Mouse (Mus musculus) hindbrain, embryonic 12.5 days (tissue): ENCODE data around the gene Bag3. TPM values are rescaled to one million over a fixed set of nuclear protein-coding genes. Genes with fewer than 3 reads are reported as not detected.

ENCODE experiments used
- ATAC-seq: fragments of 200-750 bp; cut with Nextera tagmentation; 2 replicates; pipeline ENCODE4 v1.8.0; 2017; ENCODE audit warnings: moderate TSS enrichment; ENCODE audit not compliant: low FRiP score
- H3K27ac ChIP-seq: fragments of 300-500 bp; sonication (generic); 2 replicates; pipeline ENCODE4 v1.5.1; 2016; ENCODE audit warnings: mild to moderate bottlenecking
- H3K27me3 ChIP-seq: fragments of 300-500 bp; sonication (generic); 2 replicates; pipeline ENCODE4 v1.6.1; 2016; ENCODE audit warnings: mild to moderate bottlenecking
- H3K36me3 ChIP-seq: fragments of 300-500 bp; sonication (generic); 2 replicates; pipeline ENCODE4 v1.6.1; 2016; ENCODE audit warnings: mild to moderate bottlenecking
- H3K4me1 ChIP-seq: fragments of 300-500 bp; sonication (generic); 2 replicates; pipeline ENCODE4 v1.6.1; 2016
- H3K4me2 ChIP-seq: fragments of 300-500 bp; sonication (generic); replicated peaks from 2 replicates; pipeline ENCODE4 v1.6.1; 2016; ENCODE audit warnings: mild to moderate bottlenecking
- H3K4me3 ChIP-seq: fragments of 300-500 bp; sonication (generic); 2 replicates; pipeline ENCODE4 v1.5.1; 2016; ENCODE audit warnings: mild to moderate bottlenecking
- H3K9ac ChIP-seq: fragments of 300-500 bp; sonication (generic); 2 replicates; pipeline ENCODE4 v1.6.1; 2016; ENCODE audit warnings: mild to moderate bottlenecking, moderate library complexity
- H3K9me3 ChIP-seq: fragments of 300-500 bp; sonication (generic); replicated peaks from 2 replicates; pipeline ENCODE4 v1.6.1; 2016; ENCODE audit warnings: mild to moderate bottlenecking
- WGBS: fragments of 180-500 bp; shearing (Covaris S2); methylation state at CpG from one replicate; pipeline ENCODE4 v1.1.7; 2016; 5-methylcytosine and 5-hydroxymethylcytosine counted together
- polyA plus RNA-seq: library from polyadenylated mRNA; unstranded; fragments of >200 nt; fragmentation: Nextera tagmentation; extraction: Ambion mirVana; gene quantifications from 2 replicates; pipeline ENCODE4 v1.2.1, GENCODE M21; 2016

The Bag3 gene
- polyA plus RNA-seq, 1 experiment from 2014 or later, result 6.4 TPM

- no peaks in the 10 kb centered on the region for H3K36me3 ChIP-seq
- H3K27ac ChIP-seq, result no peak overlapping the region
- ATAC-seq, result no peak
- H3K4me3 ChIP-seq, result peak overlapping the region; percentile 47
- H3K4me1 ChIP-seq, result peaks cover 22% of the 10 kb centered on the region
- peaks cover 28% of the 10 kb centered on the region for H3K27me3 ChIP-seq
- no peak overlapping the region for H3K9ac ChIP-seq
- peak overlapping the region; percentile 77 for H3K4me2 ChIP-seq
- WGBS, result 86% methylated on average over 3 of the region's 3 CpGs
- H3K9me3 ChIP-seq, result no peaks in the 10 kb centered on the region
Measured at GRCm38 (mm10) chr7:128524641-128525040, 1.2 kb downstream of the Bag3 start.

DNA sequence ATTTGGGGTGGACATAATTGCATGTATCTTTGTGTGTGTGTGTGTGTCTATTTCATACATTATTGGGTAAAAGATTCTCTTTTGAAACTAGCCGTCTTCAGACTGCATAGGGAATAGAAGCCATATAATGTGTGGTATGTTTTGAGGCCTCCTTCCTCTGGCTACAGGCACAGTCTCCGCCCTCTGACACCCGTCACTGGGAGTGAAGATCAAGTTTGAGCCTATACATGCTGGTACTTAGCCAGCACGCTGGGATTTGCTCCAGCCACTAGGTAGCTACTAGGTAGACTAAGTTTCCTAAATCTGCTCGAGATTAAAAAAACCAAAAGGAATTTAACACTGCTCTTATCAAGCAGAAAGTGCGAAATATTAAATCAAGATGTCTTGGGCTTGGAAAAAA lies 3.2 kb downstream of the Bag3 start:
- Histone ChIP-seq H3K27ac (no peak overlapping the region), H3K27me3 (peaks cover 28% of the 10 kb centered on the region), H3K4me1 (peaks cover 39% of the 10 kb centered on the region), H3K4me2 (no peak overlapping the region), H3K9ac (no peak overlapping the region), H3K4me3 (no peak overlapping the region), H3K36me3 (no peaks in the 10 kb centered on the region), H3K9me3 (no peaks in the 10 kb centered on the region)
- WGBS, result 76% methylated on average over 6 of the region's 6 CpGs
- no peak for ATAC-seq

DNA sequence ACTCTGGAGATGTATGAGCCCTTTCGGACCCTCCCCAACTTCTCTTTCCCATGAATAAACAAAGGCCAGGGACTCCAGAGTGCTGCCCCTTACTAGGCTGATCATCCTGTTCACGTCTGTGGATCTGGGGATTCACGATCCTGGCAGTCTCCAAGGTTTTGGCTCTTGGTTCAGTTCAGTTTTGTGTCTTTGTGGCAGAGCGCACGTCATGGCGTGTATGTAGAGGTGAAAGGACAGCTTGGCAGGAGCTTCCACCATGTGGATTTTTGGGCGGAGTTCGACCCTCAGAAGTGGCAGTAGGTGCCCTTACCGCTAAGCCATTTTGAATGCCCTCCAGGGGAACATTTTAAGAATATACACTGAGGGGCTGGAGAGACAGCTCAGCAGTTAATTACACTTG lies 5.2 kb downstream of the Bag3 start:
- no peak for ATAC-seq
- Histone ChIP-seq H3K4me2 (no peak overlapping the region), H3K4me3 (no peak overlapping the region), H3K9ac (no peak overlapping the region), H3K36me3 (no peaks in the 10 kb centered on the region), H3K27me3 (peaks cover 11% of the 10 kb centered on the region), H3K4me1 (peaks cover 49% of the 10 kb centered on the region), H3K27ac (no peak overlapping the region), H3K9me3 (no peaks in the 10 kb centered on the region)
- WGBS, result 82% methylated on average over 9 of the region's 9 CpGs

DNA sequence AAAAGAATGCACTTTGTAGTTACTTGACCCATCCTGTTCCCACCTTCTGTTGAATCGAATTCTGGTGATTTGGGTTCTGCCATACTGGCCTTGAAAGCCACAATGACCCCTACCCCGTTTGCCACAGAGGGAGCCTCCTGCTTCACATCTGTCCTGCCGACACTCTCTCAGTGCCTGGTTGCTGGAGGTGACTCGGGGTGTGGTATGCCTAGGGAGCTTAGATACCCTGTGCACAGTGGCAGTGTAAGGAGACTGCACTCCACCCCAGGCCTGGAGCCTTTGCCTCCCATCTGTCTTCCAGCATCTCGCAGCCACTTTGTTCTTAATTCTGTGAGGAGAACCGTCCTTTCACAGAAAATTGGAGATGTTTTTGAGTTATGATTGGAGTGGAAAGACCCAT lies 5.7 kb downstream of the Bag3 start:
- Histone ChIP-seq H3K9me3 (no peaks in the 10 kb centered on the region), H3K4me1 (peaks cover 45% of the 10 kb centered on the region), H3K9ac (no peak overlapping the region; the same call in 1 of the 2 replicates), H3K4me3 (no peak overlapping the region), H3K4me2 (0 out of 2 replicates have a peak overlapping the region, but pooled peaks have one; percentile 4), H3K27me3 (peaks cover 6% of the 10 kb centered on the region), H3K27ac (peak overlapping the region; percentile 78), H3K36me3 (no peaks in the 10 kb centered on the region)
- 58% methylated on average over 6 of the region's 6 CpGs for WGBS
- ATAC-seq, result no peak

DNA sequence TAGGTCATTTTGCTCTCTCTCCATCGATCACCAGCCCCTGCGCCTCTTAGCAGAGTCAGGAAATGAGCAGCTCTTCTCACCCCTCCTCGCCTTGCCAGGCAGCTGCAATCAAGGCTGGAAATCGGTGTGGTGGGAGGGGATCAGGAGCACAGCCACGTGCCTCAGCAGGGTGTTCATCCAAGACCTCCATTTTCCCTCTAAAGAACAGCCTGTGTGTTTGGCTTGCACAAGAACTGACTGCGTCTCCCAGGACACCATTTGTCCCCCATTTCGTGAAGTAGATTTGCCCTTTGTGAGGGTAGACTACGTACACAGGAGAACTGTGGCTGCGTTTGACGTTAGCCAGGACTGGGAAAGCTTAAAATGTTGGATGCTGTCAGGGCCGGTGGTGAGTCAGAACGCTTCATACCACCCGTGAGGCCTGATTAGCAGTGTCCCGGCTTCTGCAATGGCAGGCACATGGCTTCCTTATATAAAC lies 6.2 kb downstream of the Bag3 start:
- Histone ChIP-seq H3K9ac (no peak overlapping the region), H3K27ac (peak overlapping the region; percentile 78), H3K4me3 (no peak overlapping the region), H3K36me3 (no peaks in the 10 kb centered on the region), H3K4me1 (peaks cover 43% of the 10 kb centered on the region), H3K4me2 (0 out of 2 replicates have a peak overlapping the region, but pooled peaks have one; percentile 4), H3K9me3 (no peaks in the 10 kb centered on the region), H3K27me3 (peaks cover 2% of the 10 kb centered on the region)
- 52% methylated on average over 14 of the region's 14 CpGs for WGBS
- ATAC-seq, result peak; percentile 42; the same call in 1 of the 2 replicates

- peak overlapping the region; percentile 32; the same call in 1 of the 2 replicates for H3K9ac ChIP-seq
- H3K36me3 ChIP-seq, result no peaks in the 10 kb centered on the region
- H3K4me3 ChIP-seq, result no peak overlapping the region
- no peaks in the 10 kb centered on the region for H3K27me3 ChIP-seq
- H3K4me2 ChIP-seq, result peak overlapping the region; percentile 19
- peaks cover 55% of the 10 kb centered on the region for H3K4me1 ChIP-seq
- no peaks in the 10 kb centered on the region for H3K9me3 ChIP-seq
- WGBS, result 13% methylated on average over 11 of the region's 11 CpGs
- peak overlapping the region; percentile 50 for H3K27ac ChIP-seq
- ATAC-seq, result peak; percentile 44; the same call in 1 of the 2 replicates
Measured at GRCm38 (mm10) chr7:128531031-128531430, 7.6 kb downstream of the Bag3 start.

DNA sequence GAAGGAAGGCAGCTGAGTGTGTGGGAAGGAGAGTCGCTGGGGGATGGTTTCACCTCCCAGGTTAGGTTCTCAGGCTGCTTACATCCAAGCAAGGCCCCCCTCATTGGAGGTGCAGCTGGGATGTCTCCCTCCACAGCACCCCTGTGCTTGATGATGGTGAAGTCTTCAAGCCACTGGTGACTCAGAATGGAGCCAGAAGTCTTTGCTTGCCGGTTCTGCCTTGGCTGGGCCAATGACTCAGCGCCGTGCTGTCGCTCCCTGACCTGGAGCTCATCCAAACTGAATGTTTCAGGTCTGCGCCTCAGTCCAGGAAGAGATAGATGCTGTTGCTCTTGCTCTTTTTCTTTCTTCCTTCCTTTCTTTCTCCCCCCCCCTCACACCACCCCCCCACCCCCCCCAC lies 8.5 kb downstream of the Bag3 start:
- 0 out of 2 replicates have a peak overlapping the region, but pooled peaks have one; percentile 23 for H3K27ac ChIP-seq
- ATAC-seq, result no peak
- H3K27me3 ChIP-seq, result no peaks in the 10 kb centered on the region
- H3K36me3 ChIP-seq, result no peaks in the 10 kb centered on the region
- H3K9ac ChIP-seq, result no peak overlapping the region
- no peak overlapping the region for H3K4me2 ChIP-seq
- no peaks in the 10 kb centered on the region for H3K9me3 ChIP-seq
- H3K4me1 ChIP-seq, result peaks cover 55% of the 10 kb centered on the region
- H3K4me3 ChIP-seq, result no peak overlapping the region
- 73% methylated on average over 6 of the region's 6 CpGs for WGBS

DNA sequence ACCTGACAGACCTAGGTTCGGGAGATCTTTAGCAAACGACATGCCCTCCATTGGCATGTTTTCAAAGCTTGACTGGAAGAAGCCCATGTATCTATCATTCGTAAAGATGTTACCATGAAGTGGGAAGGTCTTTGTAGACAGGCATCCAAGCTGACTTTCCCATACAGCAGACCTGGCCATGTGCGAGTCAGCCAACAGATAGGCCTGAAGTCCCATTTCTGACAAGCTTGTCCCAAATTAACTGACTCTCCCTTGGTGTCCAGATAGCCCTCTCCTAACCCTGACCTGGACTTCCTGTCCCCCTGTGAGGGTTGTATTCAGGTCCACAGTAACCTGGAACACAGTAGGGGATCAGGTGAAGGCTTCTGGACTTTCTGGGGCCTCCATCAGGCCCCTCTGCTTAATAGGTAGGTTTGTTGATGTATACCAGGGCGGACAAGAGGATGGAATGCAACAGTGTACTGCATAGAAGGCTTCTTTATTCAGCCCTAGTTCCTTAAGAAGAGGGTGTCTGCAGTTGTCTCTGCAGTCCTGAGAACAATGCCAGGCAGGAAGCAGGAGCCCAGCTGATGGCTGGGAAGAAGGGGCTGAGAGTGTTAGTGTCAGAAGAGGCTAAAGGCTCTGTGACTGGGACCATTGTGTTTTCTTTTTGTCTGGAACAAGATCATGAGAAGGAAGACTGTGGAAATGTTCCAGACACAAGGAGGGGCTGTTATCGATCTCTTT lies 9.2 kb downstream of the Bag3 start:
- H3K4me1 ChIP-seq, result peaks cover 56% of the 10 kb centered on the region

GRCm38 (mm10) chr7:128534984-128535491 lies 11.6 kb downstream of the Bag3 start:
- no peak for ATAC-seq
- Histone ChIP-seq H3K9ac (no peak overlapping the region), H3K4me2 (no peak overlapping the region), H3K4me3 (no peak overlapping the region), H3K4me1 (peaks cover 46% of the 10 kb centered on the region), H3K27ac (no peak overlapping the region), H3K9me3 (no peaks in the 10 kb centered on the region), H3K36me3 (no peaks in the 10 kb centered on the region), H3K27me3 (no peaks in the 10 kb centered on the region; the same call in 1 of the 2 replicates)
- WGBS, result 55% methylated on average over 5 of the region's 5 CpGs

More for the DNA sequence above, 9.2 kb downstream of the Bag3 start:
- H3K27me3 ChIP-seq, result no peaks in the 10 kb centered on the region
- no peak overlapping the region for H3K27ac ChIP-seq
- ATAC-seq, result no peak
- H3K4me2 ChIP-seq, result no peak overlapping the region
- H3K4me3 ChIP-seq, result no peak overlapping the region
- no peak overlapping the region for H3K9ac ChIP-seq
- H3K9me3 ChIP-seq, result no peaks in the 10 kb centered on the region
- 79% methylated on average over 6 of the region's 6 CpGs for WGBS
- H3K36me3 ChIP-seq, result no peaks in the 10 kb centered on the region

DNA sequence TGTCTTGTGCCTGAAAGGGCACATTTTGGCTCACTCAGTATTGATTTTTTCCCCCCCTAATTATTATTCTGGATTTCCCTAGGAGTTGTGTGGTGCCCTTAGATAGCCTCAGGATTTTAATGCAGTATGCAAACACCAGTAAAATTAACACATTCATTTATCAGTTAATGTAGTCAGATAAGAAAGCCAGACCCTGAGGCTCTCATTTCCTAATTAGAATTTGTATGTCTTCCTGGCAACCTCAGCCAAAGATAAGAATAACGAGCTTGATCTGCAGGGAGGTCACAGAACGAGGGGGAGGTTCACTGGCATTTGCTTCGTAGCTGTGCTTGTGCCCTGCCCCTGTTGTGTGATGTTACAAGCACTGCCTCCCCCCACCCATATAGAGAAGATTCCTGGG lies 12.7 kb downstream of the Bag3 start:
- no peak overlapping the region for H3K9ac ChIP-seq
- H3K4me1 ChIP-seq, result peaks cover 38% of the 10 kb centered on the region
- no peak overlapping the region for H3K4me2 ChIP-seq
- no peaks in the 10 kb centered on the region; the same call in 1 of the 2 replicates for H3K27me3 ChIP-seq
- H3K9me3 ChIP-seq, result no peaks in the 10 kb centered on the region
- 32% methylated on average over 3 of the region's 3 CpGs for WGBS
- no peak overlapping the region for H3K27ac ChIP-seq
- H3K4me3 ChIP-seq, result no peak overlapping the region
- no peak for ATAC-seq
- H3K36me3 ChIP-seq, result no peaks in the 10 kb centered on the region

DNA sequence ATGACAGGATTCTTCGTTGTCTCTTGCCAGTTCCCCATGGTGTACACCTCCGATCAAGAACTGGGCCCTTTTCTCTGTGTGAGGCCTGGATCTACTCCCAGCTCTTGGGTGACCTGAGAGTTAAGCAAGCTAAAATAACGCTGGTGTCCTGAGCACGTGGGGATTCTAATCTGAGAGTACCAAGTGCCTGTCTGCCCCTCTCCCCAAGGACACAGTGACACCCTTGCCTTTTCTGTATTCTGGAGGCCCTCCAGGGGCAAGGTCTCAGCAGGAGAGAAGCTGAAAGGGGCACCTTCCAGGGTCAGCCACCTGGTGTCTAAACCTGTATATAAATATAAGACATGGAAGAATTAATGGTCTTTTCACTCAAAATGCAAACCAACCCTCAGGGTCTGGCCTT lies 14.3 kb downstream of the Bag3 start:
- Histone ChIP-seq H3K27me3 (no peaks in the 10 kb centered on the region; the same call in 1 of the 2 replicates), H3K36me3 (no peaks in the 10 kb centered on the region), H3K4me2 (no peak overlapping the region), H3K9ac (no peak overlapping the region), H3K27ac (no peak overlapping the region), H3K4me1 (peaks cover 31% of the 10 kb centered on the region), H3K4me3 (no peak overlapping the region), H3K9me3 (no peaks in the 10 kb centered on the region)
- 83% methylated on average over 4 of the region's 4 CpGs for whole genome bisulfite sequencing
- no peak for ATAC-seq

GRCm38 (mm10) chr7:128538196-128538595 lies 14.8 kb downstream of the Bag3 start:
- H3K9ac ChIP-seq, result no peak overlapping the region
- H3K4me2 ChIP-seq, result no peak overlapping the region
- ATAC-seq, result no peak
- no peak overlapping the region for H3K4me3 ChIP-seq
- H3K4me1 ChIP-seq, result peaks cover 27% of the 10 kb centered on the region
- 73% methylated on average over 4 of the region's 4 CpGs for WGBS
- H3K36me3 ChIP-seq, result no peaks in the 10 kb centered on the region
- no peaks in the 10 kb centered on the region; the same call in 1 of the 2 replicates for H3K27me3 ChIP-seq
- H3K27ac ChIP-seq, result no peak overlapping the region
- no peaks in the 10 kb centered on the region for H3K9me3 ChIP-seq
